Mouse (Mus musculus) embryo, embryonic 9.5 days (tissue): ENCODE results near the gene Taar9.
"Not testable (repeated sequence)": the region's sequence is repeated elsewhere in the genome, so short reads cannot be mapped to it uniquely, and the experiment has no call there.

Experiments used
- DNase-seq: peaks from one replicate; pipeline ENCODE4 v3.0.0-alpha.2; 2017; ENCODE audit errors: extremely low spot score

The Taar9 gene

GRCm38 (mm10) chr10:24076200-24076599 is 33.1 kb downstream of the Taar9 start, which contains the start of gene Taar8a:
Taar8a (plus strand) TSS chr10:24076500.
- DNase-seq, result not testable (repeated sequence)

GRCm38 (mm10) chr10:24074751-24075150 is 34.6 kb downstream of the Taar9 start:
- DNase-seq, result not testable (repeated sequence)

GRCm38 (mm10) chr10:24058986-24059385 is 50.3 kb downstream of the Taar9 start:
- no peak for DNase-seq
